Comparison of ENCODE assay signal across 8 mouse cellular contexts in the genomic region with DNA sequence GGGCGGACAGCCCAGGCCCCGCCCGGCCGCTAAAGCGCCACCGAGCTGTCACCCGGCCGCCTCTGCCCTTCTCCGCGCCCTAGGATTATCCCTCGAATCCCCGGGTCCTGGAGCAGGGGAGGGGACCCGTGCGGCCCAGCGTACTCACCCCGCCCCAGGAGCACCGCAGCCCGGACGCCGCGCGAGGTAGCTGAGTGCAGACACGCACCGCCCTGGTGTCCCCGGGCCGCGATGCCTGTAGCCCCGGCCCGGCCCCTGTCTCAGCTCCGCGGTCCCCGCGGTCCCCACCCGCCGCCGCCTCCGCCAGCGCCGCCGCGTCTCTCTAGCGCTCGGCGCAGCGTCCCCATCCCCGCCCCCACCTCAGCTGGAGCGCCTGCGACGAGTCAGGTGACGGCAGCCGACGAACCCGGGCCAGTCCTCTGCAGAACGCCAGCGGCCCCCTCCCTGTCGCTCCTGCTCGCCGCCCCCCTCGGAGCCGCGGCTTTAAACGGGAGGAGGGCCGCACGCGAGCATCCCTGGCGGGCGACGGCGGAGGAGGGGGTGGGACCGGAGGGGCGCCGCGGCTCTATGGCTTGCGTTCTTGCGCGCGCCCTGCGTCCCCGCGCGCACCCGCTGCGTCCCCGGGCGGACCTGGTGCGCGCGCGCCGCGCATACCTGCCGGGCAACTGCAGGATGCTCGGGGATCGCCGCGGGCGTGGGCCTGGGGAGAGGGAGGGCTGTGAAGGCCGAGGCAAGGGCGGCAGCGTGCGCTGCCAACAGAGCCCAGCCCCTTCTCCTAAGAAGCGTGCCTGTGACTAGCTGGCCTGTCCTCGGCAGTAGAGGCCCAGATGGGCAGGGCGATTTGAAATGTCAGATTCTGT. TPM values are rescaled to one million over a fixed set of nuclear protein-coding genes. Genes with fewer than 3 reads are reported as not detected.
DNase-seq lines count a peak whose midpoint lies in the region; ATAC-seq and TF ChIP-seq lines count a peak whose summit lies in the region.

A gene (minus strand): TSS at position 542 of the 860 bp plus-strand sequence.

- intact Hi-C loops in left cerebral cortex, postnatal 4 days (cut with DNase I): no loop called here

- no peaks in the 10 kb centered on the region for H3K36me3 ChIP-seq in forebrain, postnatal 0 days (ENCODE audit: insufficient read depth)
- no peaks in the 10 kb centered on the region for H3K36me3 ChIP-seq in intestine, embryonic 15.5 days
- no peaks in the 10 kb centered on the region for H3K36me3 ChIP-seq in neural tube, embryonic 13.5 days

- peak; percentile 96 for ATAC-seq in forebrain, postnatal 0 days
- ATAC-seq in intestine, embryonic 15.5 days: peak; percentile 84
- ATAC-seq in neural tube, embryonic 13.5 days (ENCODE audit: low read depth): peak; percentile 95

- no peaks in the 10 kb centered on the region for H3K27me3 ChIP-seq in cerebellum, adult 2 months (ENCODE audit: control insufficient read depth, insufficient read depth, low read length)
- no peaks in the 10 kb centered on the region for H3K27me3 ChIP-seq in forebrain, postnatal 0 days (ENCODE audit: insufficient read depth, low read length)
- peaks cover 33% of the 10 kb centered on the region for H3K27me3 ChIP-seq in intestine, embryonic 15.5 days (replicated peaks)
- H3K27me3 ChIP-seq in neural tube, embryonic 13.5 days: peaks cover 8% of the 10 kb centered on the region; the same call in 1 of the 2 replicates

- peak within 1 kb of the TSS; percentile 81 for H3K4me2 ChIP-seq in forebrain, postnatal 0 days (ENCODE audit: low read depth)
- H3K4me2 ChIP-seq in intestine, embryonic 15.5 days (replicated peaks): peak within 1 kb of the TSS; percentile 100
- peak within 1 kb of the TSS; percentile 77 for H3K4me2 ChIP-seq in neural tube, embryonic 13.5 days

- peak within 1 kb of the TSS; percentile 66 for H3K4me3 ChIP-seq in cerebellum, adult 2 months (replicated peaks; ENCODE audit: insufficient read depth, low read depth, low read length)
- peak within 1 kb of the TSS; percentile 89 for H3K4me3 ChIP-seq in forebrain, postnatal 0 days (ENCODE audit: low read depth, low read length)
- H3K4me3 ChIP-seq in intestine, embryonic 15.5 days (replicated peaks): peak within 1 kb of the TSS; percentile 66
- peak within 1 kb of the TSS; percentile 89 for H3K4me3 ChIP-seq in neural tube, embryonic 13.5 days

- TF ChIP-seq CTCF in cerebellum, adult 2 months (IDR thresholded peaks at IDR 0.05; ENCODE audit: borderline replicate concordance, insufficient read depth, low read depth, low read length): no peak
- TF ChIP-seq CTCF in forebrain, postnatal 0 days (IDR thresholded peaks at IDR 0.05; ENCODE audit: low read depth): peak; percentile 42; the same call in 1 of the 2 replicates

- DNase-seq in kidney, adult 18-20 months: peak; percentile 8
- no peak for DNase-seq in kidney, adult 11 months
- DNase-seq in cerebellum, adult 2 months: peak; percentile 90 to 92
- peak; percentile 96 for DNase-seq in forebrain, postnatal 0 days
- DNase-seq in left cerebral cortex, postnatal 4 days: peak; percentile 87
- DNase-seq in T-cell, adult 2 months (ENCODE audit: low spot score): no peak

- peak within 1 kb of the TSS; percentile 88 for H3K9ac ChIP-seq in forebrain, postnatal 0 days
- peak within 1 kb of the TSS; percentile 47 for H3K9ac ChIP-seq in intestine, embryonic 15.5 days
- H3K9ac ChIP-seq in neural tube, embryonic 13.5 days: peak within 1 kb of the TSS; percentile 85

- under 1% methylated on average over 103 of the region's 104 CpGs for WGBS in cerebellum, adult 2 months
- 3% methylated on average over 94 of the region's 104 CpGs for WGBS in forebrain, postnatal 0 days
- under 1% methylated on average over 99 of the region's 104 CpGs for WGBS in intestine, embryonic 15.5 days
- WGBS in neural tube, embryonic 13.5 days: under 1% methylated on average over 93 of the region's 104 CpGs

- TF ChIP-seq POLR2A in cerebellum, adult 2 months (IDR thresholded peaks at IDR 0.05; ENCODE audit: borderline replicate concordance, insufficient read depth, low read length): peak; percentile 52; the same call in 1 of the 2 replicates

- no peaks in the 10 kb centered on the region for H3K9me3 ChIP-seq in forebrain, postnatal 0 days (ENCODE audit: low read length)
- H3K9me3 ChIP-seq in intestine, embryonic 15.5 days: no peaks in the 10 kb centered on the region
- no peaks in the 10 kb centered on the region for H3K9me3 ChIP-seq in neural tube, embryonic 13.5 days

- no peaks in the 10 kb centered on the region; the same call in 1 of the 2 replicates for H3K4me1 ChIP-seq in cerebellum, adult 2 months (ENCODE audit: control insufficient read depth, insufficient read depth, low read length)
- H3K4me1 ChIP-seq in forebrain, postnatal 0 days (ENCODE audit: insufficient read depth): peaks cover 9% of the 10 kb centered on the region; the same call in 1 of the 2 replicates
- H3K4me1 ChIP-seq in intestine, embryonic 15.5 days (replicated peaks): peaks cover 13% of the 10 kb centered on the region; the same call in 1 of the 2 replicates
- H3K4me1 ChIP-seq in neural tube, embryonic 13.5 days (replicated peaks): peaks cover 27% of the 10 kb centered on the region

- peak within 1 kb of the TSS; percentile 96 for H3K27ac ChIP-seq in cerebellum, adult 2 months (ENCODE audit: insufficient read depth, low read length)
- peak within 1 kb of the TSS; percentile 93 for H3K27ac ChIP-seq in forebrain, postnatal 0 days (ENCODE audit: low read depth, low read length)
- H3K27ac ChIP-seq in intestine, embryonic 15.5 days: no peak within 1 kb of the TSS
- peak within 1 kb of the TSS; percentile 96 for H3K27ac ChIP-seq in neural tube, embryonic 13.5 days (replicated peaks)

RNA-seq across cellular contexts. Expression of the gene that starts here (rescaled TPM):
- polyA plus RNA-seq in cerebellum, adult 2 months (2012; rRNA removed): 234 and 267 TPM in 2 replicates
- 136 and 166 TPM in 2 replicates for total RNA-seq in forebrain, postnatal 0 days (2014; rRNA removed)
- polyA plus RNA-seq in forebrain, postnatal 0 days (2015; fragmentation: Nextera tagmentation; extraction: Ambion mirVana): 103 and 140 TPM in 2 replicates
- polyA plus RNA-seq in intestine, embryonic 15.5 days (2015; fragmentation: Nextera tagmentation; extraction: Ambion mirVana): 4.7 and 5.5 TPM in 2 replicates
- 100 to 1,000 TPM; 378 to 413 TPM for total RNA-seq in left cerebral cortex, postnatal 4 days (2021)
- 113 and 114 TPM in 2 replicates for polyA plus RNA-seq in neural tube, embryonic 13.5 days (2015; fragmentation: Nextera tagmentation; extraction: Ambion mirVana)

Comparison
In these comparisons a context has a peak if more than half of its experiments do, and no peak if none do; other contexts are left out.
1. RNA of the gene that starts here (polyA plus RNA-seq): 234 to 267 TPM in cerebellum, adult 2 months, 103 to 140 TPM in forebrain, postnatal 0 days and 113 to 114 TPM in neural tube, embryonic 13.5 days; 4.7 to 5.5 TPM in intestine, embryonic 15.5 days; every median in the first group is over 10 times any median in the second.
2. DNase-seq: peak in kidney, adult 18-20 months (single experiment), cerebellum, adult 2 months (2 of 2), forebrain, postnatal 0 days (single experiment) and left cerebral cortex, postnatal 4 days (single experiment); none in kidney, adult 11 months (single experiment) and T-cell, adult 2 months (single experiment).
3. Peak in every context shown above with its lines, with median percentiles within 50 percentile points of each other: H3K4me3 ChIP-seq, ATAC-seq, H3K4me2 ChIP-seq and H3K9ac ChIP-seq.